Mouse (Mus musculus): ENCODE measurements around the gene Themis3.

GRCm38 (mm10) chr17:66610032-66610431, 15.6 kb upstream of the Themis3 start:
- TF ChIP-seq POLR2A (IDR thresholded peaks at IDR 0.05; ENCODE audit: insufficient read length, low read depth), result no peak
- TF ChIP-seq TCF12 (IDR thresholded peaks at IDR 0.05; ENCODE audit: insufficient read depth, poor library complexity, severe bottlenecking), result no peak
- no peak for TF ChIP-seq POLR2AphosphoS2 (IDR thresholded peaks at IDR 0.05; ENCODE audit: insufficient read length, low read depth)
- no peak for TF ChIP-seq MYOD1 (IDR thresholded peaks at IDR 0.05; ENCODE audit: control insufficient read depth in 1 of 3, insufficient read length in 2 of 3, low read depth in 2 of 3)
- TF ChIP-seq MAX (IDR thresholded peaks at IDR 0.05; ENCODE audit: low read depth), result no peak
